8 mouse cellular contexts compared by ENCODE assay signal in genomic region chr6:57702376-57702742, GRCm38 (mm10). TPM values are rescaled to one million over a fixed set of nuclear protein-coding genes. Genes with fewer than 3 reads are reported as not detected.
DNase-seq lines count a peak whose midpoint lies in the region; ATAC-seq and TF ChIP-seq lines count a peak whose summit lies in the region.

Lancl2 (plus strand) TSS chr6:57702540.

- H3K9ac ChIP-seq in heart, embryonic 11.5 days (ENCODE audit: low read depth, low read length) = peak within 1 kb of the TSS; percentile 87
- H3K9ac ChIP-seq in liver, embryonic 16.5 days (ENCODE audit: low read depth, low read length) = peak within 1 kb of the TSS; percentile 93

- H3K9me3 ChIP-seq in heart, embryonic 11.5 days (replicated peaks; ENCODE audit: control insufficient read depth, low read length) = no peaks in the 10 kb centered on the region
- no peaks in the 10 kb centered on the region for H3K9me3 ChIP-seq in liver, embryonic 16.5 days (replicated peaks; ENCODE audit: control insufficient read depth, low read length)

- TF ChIP-seq POLR2A in embryonic fibroblast, embryonic 13.5 days (IDR thresholded peaks at IDR 0.05; ENCODE audit: low read depth, low read length) = no peak

- H3K4me3 ChIP-seq in embryonic fibroblast, embryonic 13.5 days (ENCODE audit: insufficient read depth, low read length) = peak within 1 kb of the TSS; percentile 79
- H3K4me3 ChIP-seq in heart, embryonic 11.5 days (ENCODE audit: low read depth, low read length) = peak within 1 kb of the TSS; percentile 63
- peak within 1 kb of the TSS; percentile 86 for H3K4me3 ChIP-seq in liver, embryonic 16.5 days (ENCODE audit: low read depth, low read length)

- no peak for TF ChIP-seq CTCF in embryonic fibroblast, embryonic 13.5 days (IDR thresholded peaks at IDR 0.05; ENCODE audit: borderline replicate concordance, insufficient read depth, low read length)

- peak in 1 of 2 experiments; percentile 39 for DNase-seq in adrenal gland, adult 18-20 months (ENCODE audit: low spot score in 2 of 2)
- no peak for DNase-seq in adrenal gland, adult (ENCODE audit: inconsistent age in 2 of 2, low spot score in 1 of 2)
- peak; percentile 52 for DNase-seq in adrenal gland, postnatal 10 days
- DNase-seq in kidney, postnatal 10 days = peak; percentile 48
- peak; percentile 71 for DNase-seq in right cerebral cortex, postnatal 10 days (ENCODE audit: low spot score in 2 of 2)

- H3K27ac ChIP-seq in embryonic fibroblast, embryonic 13.5 days (ENCODE audit: insufficient read depth, low read length) = peak within 1 kb of the TSS; percentile 82
- peak within 1 kb of the TSS; percentile 90 for H3K27ac ChIP-seq in heart, embryonic 11.5 days (ENCODE audit: low read depth, low read length)
- peak within 1 kb of the TSS; percentile 94 for H3K27ac ChIP-seq in liver, embryonic 16.5 days (ENCODE audit: low read length)

- H3K27me3 ChIP-seq in heart, embryonic 11.5 days (ENCODE audit: control insufficient read depth, insufficient read depth, low read length) = no peaks in the 10 kb centered on the region
- H3K27me3 ChIP-seq in liver, embryonic 16.5 days (ENCODE audit: control insufficient read depth, insufficient read depth, low read depth, low read length) = no peaks in the 10 kb centered on the region

- H3K4me1 ChIP-seq in embryonic fibroblast, embryonic 13.5 days (ENCODE audit: control insufficient read depth, insufficient read depth, low read length) = no peaks in the 10 kb centered on the region
- H3K4me1 ChIP-seq in heart, embryonic 11.5 days (ENCODE audit: control insufficient read depth, insufficient read depth, low read length) = peaks cover 3% of the 10 kb centered on the region; the same call in 1 of the 2 replicates
- H3K4me1 ChIP-seq in liver, embryonic 16.5 days (ENCODE audit: control insufficient read depth, low read depth, low read length) = peaks cover 15% of the 10 kb centered on the region

- peak; percentile 6; the same call in 1 of the 2 replicates for ATAC-seq in heart, embryonic 11.5 days (replicated peaks; ENCODE audit: insufficient number of reproducible peaks, low FRiP score, low TSS enrichment)
- peak; percentile 12 for ATAC-seq in liver, embryonic 16.5 days (ENCODE audit: low read depth)

- under 1% methylated on average over 10 of the region's 10 CpGs for WGBS in heart, embryonic 11.5 days (ENCODE audit: insufficient replicate concordance)
- under 1% methylated on average over 10 of the region's 10 CpGs for WGBS in liver, embryonic 16.5 days (ENCODE audit: insufficient replicate concordance)

- H3K4me2 ChIP-seq in heart, embryonic 11.5 days = peak within 1 kb of the TSS; percentile 74
- peak within 1 kb of the TSS; percentile 91 for H3K4me2 ChIP-seq in liver, embryonic 16.5 days (ENCODE audit: low read depth, low read length)

- H3K36me3 ChIP-seq in heart, embryonic 11.5 days (ENCODE audit: control insufficient read depth, insufficient read depth, low read length) = no peaks in the 10 kb centered on the region
- no peaks in the 10 kb centered on the region for H3K36me3 ChIP-seq in liver, embryonic 16.5 days (ENCODE audit: control insufficient read depth, insufficient read depth)

RNA-seq across cellular contexts. Expression of gene Lancl2, which starts in this region (rescaled TPM):
- 10 to 100 TPM; 15.2 to 16.9 TPM for total RNA-seq in adrenal gland, adult 18-20 months (2021)
- total RNA-seq in adrenal gland, postnatal 10 days (2021) = 10 to 100 TPM; 20.2 to 22.2 TPM
- polyA plus RNA-seq in embryonic fibroblast, embryonic 13.5 days (2011; ENCODE audit: insufficient read length, low read depth, missing spikeins) = 17.3 and 23.2 TPM in 2 replicates
- polyA plus RNA-seq in heart, embryonic 11.5 days (2014; fragmentation: Nextera tagmentation; extraction: Ambion mirVana) = 21.2 TPM in 2 replicates
- polyA plus RNA-seq in liver, embryonic 16.5 days (2015; fragmentation: Nextera tagmentation; extraction: Ambion mirVana) = 11.7 and 12.6 TPM in 2 replicates

Comparison
In these comparisons a context has a peak if more than half of its experiments do, and no peak if none do; other contexts are left out.
1. DNase-seq: peak in adrenal gland, postnatal 10 days (single experiment), kidney, postnatal 10 days (single experiment) and right cerebral cortex, postnatal 10 days (2 of 2); none in adrenal gland, adult (0 of 2).
2. Peak in every context shown above with its lines, with median percentiles within 50 percentile points of each other: H3K27ac ChIP-seq and H3K4me3 ChIP-seq.